Mouse (Mus musculus): ENCODE data around the gene Atp13a4. TPM values are rescaled to one million over a fixed set of nuclear protein-coding genes. Genes with fewer than 3 reads are reported as not detected.

The Atp13a4 gene
- polyA plus RNA-seq, 1 experiment from 2014 or later: not detected

DNA sequence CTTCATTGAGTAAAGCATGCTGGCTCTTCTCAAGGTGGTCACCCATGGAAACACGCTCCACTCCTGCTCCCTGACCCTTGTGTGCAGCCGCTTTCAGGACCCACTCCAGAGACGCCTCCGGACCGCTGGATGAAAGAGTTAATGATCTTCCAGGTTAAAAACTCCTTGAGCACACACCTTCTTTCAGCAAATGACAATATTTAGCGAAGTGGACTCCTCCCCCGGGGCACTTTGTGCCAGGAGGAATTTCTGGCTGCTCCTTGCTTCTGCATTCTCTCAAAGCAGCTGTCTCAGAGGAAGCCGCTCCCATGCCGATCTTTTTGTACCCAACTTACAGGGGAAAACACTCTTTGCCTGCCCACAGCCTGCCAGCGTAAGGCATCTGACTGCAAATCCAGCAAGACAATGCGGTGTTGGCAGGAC, 3.4 kb downstream of the Atp13a4 start:
- no peaks in the 10 kb centered on the region for H3K27me3 ChIP-seq (replicated peaks; ENCODE audit: control insufficient read depth, insufficient read depth, low read length)
- H3K9ac ChIP-seq (ENCODE audit: low read depth, low read length): no peak overlapping the region
- peak overlapping the region; percentile 16; the same call in 1 of the 2 replicates for H3K4me3 ChIP-seq (ENCODE audit: low read length)
- no peak overlapping the region for H3K27ac ChIP-seq (ENCODE audit: low read length)
- H3K4me1 ChIP-seq (ENCODE audit: control insufficient read depth, insufficient read depth, low read length): no peaks in the 10 kb centered on the region
- peak overlapping the region; percentile 50 for H3K4me2 ChIP-seq (ENCODE audit: low read depth, low read length)
- H3K36me3 ChIP-seq (ENCODE audit: control insufficient read depth, insufficient read depth, low read length): no peaks in the 10 kb centered on the region
- 41% methylated on average over 11 of the region's 11 CpGs for WGBS
- no peak for ATAC-seq
- no peaks in the 10 kb centered on the region for H3K9me3 ChIP-seq (ENCODE audit: control insufficient read depth, low read length)

DNA sequence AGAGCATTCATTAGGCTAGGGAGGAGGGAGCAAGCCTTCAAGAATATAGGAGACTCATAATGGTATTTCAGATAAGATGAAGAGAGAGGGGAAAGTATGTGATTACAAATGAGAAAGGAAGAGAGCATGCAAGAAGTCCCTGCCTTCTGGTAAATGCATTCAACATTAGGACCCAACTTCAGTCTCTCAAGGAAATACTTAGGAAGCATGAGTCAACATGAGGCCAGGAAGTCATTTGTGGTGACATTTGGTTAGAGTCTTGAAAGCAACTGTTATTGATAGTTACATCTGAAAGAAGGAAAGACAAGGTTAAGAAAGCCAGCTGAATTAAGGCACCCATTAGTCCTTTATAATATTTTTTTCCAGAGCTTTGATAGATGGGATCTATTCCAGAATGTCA, 4.8 kb downstream of the Atp13a4 start:
- Histone ChIP-seq H3K27ac (ENCODE audit: low read length) (no peak overlapping the region), H3K9ac (ENCODE audit: low read depth, low read length) (no peak overlapping the region), H3K9me3 (ENCODE audit: control insufficient read depth, low read length) (no peaks in the 10 kb centered on the region), H3K4me3 (ENCODE audit: low read length) (no peak overlapping the region), H3K4me1 (ENCODE audit: control insufficient read depth, insufficient read depth, low read length) (no peaks in the 10 kb centered on the region), H3K36me3 (ENCODE audit: control insufficient read depth, insufficient read depth, low read length) (no peaks in the 10 kb centered on the region), H3K27me3 (replicated peaks; ENCODE audit: control insufficient read depth, insufficient read depth, low read length) (no peaks in the 10 kb centered on the region), H3K4me2 (ENCODE audit: low read depth, low read length) (no peak overlapping the region)
- no peak for ATAC-seq

DNA sequence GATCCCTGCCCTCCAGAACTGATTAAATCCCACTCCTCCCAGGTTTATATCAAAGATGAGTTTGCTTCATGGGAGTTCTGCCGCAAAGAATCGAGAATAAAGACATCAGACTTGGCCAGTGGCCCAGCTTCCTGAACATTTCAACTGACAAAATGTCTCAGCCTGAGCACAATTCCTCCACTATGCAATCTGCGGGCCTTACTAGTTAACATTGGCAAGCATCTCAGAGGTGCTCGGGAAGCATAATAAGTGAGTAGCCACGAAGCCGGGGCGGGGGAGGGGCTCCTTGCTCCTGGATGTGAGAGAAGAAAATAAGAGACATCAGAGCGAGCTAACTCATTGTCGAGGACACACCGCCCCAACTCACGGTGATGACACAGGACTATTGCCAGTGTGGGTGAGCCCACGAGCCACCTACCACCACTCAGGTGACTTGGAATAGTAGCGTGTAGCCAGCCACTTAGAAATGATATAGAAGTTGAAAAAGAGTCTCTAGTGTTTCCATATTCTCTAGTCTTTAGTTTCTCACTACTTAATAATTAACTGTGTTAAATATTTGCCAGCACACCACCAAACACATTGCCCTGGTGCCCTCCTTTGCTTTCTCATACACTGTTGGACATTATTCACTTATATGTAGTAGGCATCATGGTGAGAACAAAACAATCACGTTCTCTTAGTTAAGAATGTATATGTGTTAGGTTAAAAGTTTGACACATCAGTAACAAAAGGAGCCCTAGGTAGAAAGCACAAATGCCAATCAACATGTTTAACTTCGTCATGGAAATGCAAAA, 8.1 kb downstream of the Atp13a4 start:
- Histone ChIP-seq H3K27me3 (replicated peaks; ENCODE audit: control insufficient read depth, insufficient read depth, low read length) (no peaks in the 10 kb centered on the region), H3K9me3 (ENCODE audit: control insufficient read depth, low read length) (no peaks in the 10 kb centered on the region), H3K4me1 (ENCODE audit: control insufficient read depth, insufficient read depth, low read length) (no peaks in the 10 kb centered on the region), H3K4me3 (ENCODE audit: low read length) (no peak overlapping the region), H3K9ac (ENCODE audit: low read depth, low read length) (no peak overlapping the region), H3K27ac (ENCODE audit: low read length) (no peak overlapping the region), H3K4me2 (ENCODE audit: low read depth, low read length) (no peak overlapping the region), H3K36me3 (ENCODE audit: control insufficient read depth, insufficient read depth, low read length) (no peaks in the 10 kb centered on the region)
- 70% methylated on average over 15 of the region's 15 CpGs for WGBS
- no peak for ATAC-seq

DNA sequence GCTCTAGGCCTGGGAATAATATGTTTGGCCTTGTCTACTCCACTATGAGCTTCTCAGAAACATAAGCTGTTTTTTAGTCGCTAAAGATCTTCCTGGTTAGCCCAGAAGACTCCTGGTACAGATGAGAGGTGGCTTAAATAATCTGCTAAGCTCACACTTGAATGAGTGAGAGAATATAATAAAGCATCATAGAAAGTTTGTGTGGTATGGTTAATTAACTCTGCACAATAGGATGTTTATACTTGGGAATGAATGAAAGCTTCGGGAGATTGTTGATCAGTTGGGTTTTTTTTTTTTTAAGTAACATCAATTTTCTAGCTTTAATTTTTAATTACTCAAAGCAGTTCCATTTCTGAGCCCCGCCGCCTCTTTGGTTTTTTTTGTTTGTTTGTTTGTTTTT, 8.8 kb downstream of the Atp13a4 start:
- 90% methylated on average over 4 of the region's 4 CpGs for WGBS

DNA sequence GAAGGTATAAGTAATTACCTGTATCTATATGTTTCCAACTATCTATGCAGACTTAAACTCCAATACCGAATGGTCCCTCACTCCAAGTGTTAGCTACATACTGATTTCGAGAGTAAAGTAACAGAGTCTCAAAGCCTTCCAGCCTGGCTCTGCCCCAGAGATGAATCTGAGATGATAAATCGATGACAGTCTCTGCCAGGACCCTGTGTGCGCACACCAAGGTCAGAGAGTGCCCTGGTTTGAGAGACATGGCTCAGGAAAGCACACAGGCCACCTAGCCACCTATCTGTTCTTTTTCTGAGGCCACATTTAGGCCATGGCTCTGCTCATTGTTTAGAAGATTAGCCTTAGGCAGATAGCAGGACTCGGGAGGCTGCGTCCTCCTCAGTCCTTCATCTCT, 11.0 kb downstream of the Atp13a4 start:
- no peaks in the 10 kb centered on the region for H3K27me3 ChIP-seq (replicated peaks; ENCODE audit: control insufficient read depth, insufficient read depth, low read length)
- no peaks in the 10 kb centered on the region for H3K4me1 ChIP-seq (ENCODE audit: control insufficient read depth, insufficient read depth, low read length)
- WGBS: 62% methylated on average over 6 of the region's 6 CpGs
- no peak overlapping the region for H3K27ac ChIP-seq (ENCODE audit: low read length)
- H3K4me3 ChIP-seq (ENCODE audit: low read length): no peak overlapping the region
- H3K9me3 ChIP-seq (ENCODE audit: control insufficient read depth, low read length): no peaks in the 10 kb centered on the region
- no peak overlapping the region for H3K9ac ChIP-seq (ENCODE audit: low read depth, low read length)
- H3K4me2 ChIP-seq (ENCODE audit: low read depth, low read length): no peak overlapping the region
- H3K36me3 ChIP-seq (ENCODE audit: control insufficient read depth, insufficient read depth, low read length): no peaks in the 10 kb centered on the region
- ATAC-seq: no peak

More for the DNA sequence above, 8.8 kb downstream of the Atp13a4 start:
- H3K27me3 ChIP-seq (replicated peaks; ENCODE audit: control insufficient read depth, insufficient read depth, low read length): no peaks in the 10 kb centered on the region
- no peak overlapping the region for H3K27ac ChIP-seq (ENCODE audit: low read length)
- H3K9me3 ChIP-seq (ENCODE audit: control insufficient read depth, low read length): no peaks in the 10 kb centered on the region
- ATAC-seq: no peak
- no peak overlapping the region for H3K9ac ChIP-seq (ENCODE audit: low read depth, low read length)
- no peaks in the 10 kb centered on the region for H3K36me3 ChIP-seq (ENCODE audit: control insufficient read depth, insufficient read depth, low read length)
- no peak overlapping the region for H3K4me2 ChIP-seq (ENCODE audit: low read depth, low read length)
- H3K4me3 ChIP-seq (ENCODE audit: low read length): no peak overlapping the region
- H3K4me1 ChIP-seq (ENCODE audit: control insufficient read depth, insufficient read depth, low read length): no peaks in the 10 kb centered on the region

DNA sequence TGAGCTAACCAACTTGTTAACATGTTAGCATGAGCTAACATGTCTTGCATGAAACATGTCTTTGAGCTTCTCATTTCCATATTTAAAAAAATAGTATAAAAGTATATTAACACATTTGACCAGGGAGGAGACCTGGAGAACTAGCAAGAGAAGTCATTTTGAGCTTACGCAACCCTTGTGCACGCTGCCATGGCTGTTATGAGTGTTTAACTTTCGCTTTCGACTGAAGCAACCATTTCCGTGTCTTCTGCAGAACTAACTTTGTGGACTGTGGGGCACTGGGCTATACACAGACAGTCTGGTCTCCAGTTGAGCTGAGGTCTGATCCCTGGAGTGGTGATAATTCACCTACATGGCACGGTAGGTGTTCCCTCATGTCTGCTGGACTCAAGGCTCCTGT, 17.6 kb downstream of the Atp13a4 start:
- Histone ChIP-seq H3K9me3 (ENCODE audit: control insufficient read depth, low read length) (no peaks in the 10 kb centered on the region), H3K36me3 (ENCODE audit: control insufficient read depth, insufficient read depth, low read length) (no peaks in the 10 kb centered on the region), H3K27ac (ENCODE audit: low read length) (no peak overlapping the region), H3K27me3 (replicated peaks; ENCODE audit: control insufficient read depth, insufficient read depth, low read length) (no peaks in the 10 kb centered on the region), H3K9ac (ENCODE audit: low read depth, low read length) (no peak overlapping the region), H3K4me3 (ENCODE audit: low read length) (no peak overlapping the region), H3K4me1 (ENCODE audit: control insufficient read depth, insufficient read depth, low read length) (no peaks in the 10 kb centered on the region), H3K4me2 (ENCODE audit: low read depth, low read length) (no peak overlapping the region)
- 78% methylated on average over 6 of the region's 6 CpGs for WGBS
- ATAC-seq: no peak

DNA sequence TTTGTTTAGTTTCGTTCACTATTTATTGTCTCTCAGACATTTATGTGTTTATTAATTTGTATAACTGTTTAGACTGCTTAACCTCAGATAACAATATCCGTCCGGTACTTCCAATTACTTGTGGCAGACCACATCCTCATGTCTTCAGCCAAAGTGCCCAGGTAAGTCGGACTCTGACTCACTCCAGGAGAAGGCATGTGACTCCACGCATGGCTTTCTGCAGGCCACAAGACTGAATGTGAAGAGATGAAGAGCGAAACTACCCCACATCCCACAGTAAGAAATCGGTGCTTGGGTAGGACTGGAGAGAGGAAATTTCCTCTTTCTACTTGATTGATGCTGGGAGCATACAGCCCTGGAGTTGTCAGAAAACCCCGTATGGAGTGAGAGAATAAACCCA, 18.1 kb downstream of the Atp13a4 start:
- no peak overlapping the region for H3K9ac ChIP-seq (ENCODE audit: low read depth, low read length)
- no peak overlapping the region for H3K4me3 ChIP-seq (ENCODE audit: low read length)
- no peak for ATAC-seq
- no peak overlapping the region for H3K4me2 ChIP-seq (ENCODE audit: low read depth, low read length)
- WGBS: 74% methylated on average over 8 of the region's 8 CpGs
- no peaks in the 10 kb centered on the region for H3K36me3 ChIP-seq (ENCODE audit: control insufficient read depth, insufficient read depth, low read length)
- no peak overlapping the region for H3K27ac ChIP-seq (ENCODE audit: low read length)
- H3K4me1 ChIP-seq (ENCODE audit: control insufficient read depth, insufficient read depth, low read length): no peaks in the 10 kb centered on the region
- H3K9me3 ChIP-seq (ENCODE audit: control insufficient read depth, low read length): no peaks in the 10 kb centered on the region
- no peaks in the 10 kb centered on the region for H3K27me3 ChIP-seq (replicated peaks; ENCODE audit: control insufficient read depth, insufficient read depth, low read length)

DNA sequence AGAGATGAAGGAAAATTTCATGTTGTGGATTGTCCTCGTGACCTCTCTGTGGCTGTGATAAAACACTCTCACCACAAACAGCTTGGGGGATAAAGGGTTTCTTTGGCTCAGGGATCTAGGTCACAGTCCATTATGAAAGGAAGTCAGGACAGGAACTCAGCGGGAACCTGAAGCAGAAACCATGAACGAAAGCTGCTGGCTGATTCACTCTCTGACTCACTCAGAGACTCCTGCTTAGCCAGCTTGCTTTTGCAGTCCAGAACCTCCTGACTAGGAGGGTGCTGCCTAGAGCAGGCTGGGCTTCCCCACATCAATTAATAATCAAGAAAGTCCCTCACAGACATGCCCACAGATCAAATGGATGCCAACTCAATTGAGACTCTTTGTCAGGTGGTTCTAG, 32.2 kb downstream of the Atp13a4 start:
- H3K4me3 ChIP-seq (ENCODE audit: low read length): no peak overlapping the region
- H3K4me1 ChIP-seq (ENCODE audit: control insufficient read depth, insufficient read depth, low read length): no peaks in the 10 kb centered on the region
- WGBS: 77% methylated on average over 3 of the region's 3 CpGs
- H3K27me3 ChIP-seq (replicated peaks; ENCODE audit: control insufficient read depth, insufficient read depth, low read length): no peaks in the 10 kb centered on the region
- no peak for ATAC-seq
- no peaks in the 10 kb centered on the region for H3K36me3 ChIP-seq (ENCODE audit: control insufficient read depth, insufficient read depth, low read length)
- no peaks in the 10 kb centered on the region for H3K9me3 ChIP-seq (ENCODE audit: control insufficient read depth, low read length)
- H3K27ac ChIP-seq (ENCODE audit: low read length): no peak overlapping the region
- H3K9ac ChIP-seq (ENCODE audit: low read depth, low read length): no peak overlapping the region
- no peak overlapping the region for H3K4me2 ChIP-seq (ENCODE audit: low read depth, low read length)

DNA sequence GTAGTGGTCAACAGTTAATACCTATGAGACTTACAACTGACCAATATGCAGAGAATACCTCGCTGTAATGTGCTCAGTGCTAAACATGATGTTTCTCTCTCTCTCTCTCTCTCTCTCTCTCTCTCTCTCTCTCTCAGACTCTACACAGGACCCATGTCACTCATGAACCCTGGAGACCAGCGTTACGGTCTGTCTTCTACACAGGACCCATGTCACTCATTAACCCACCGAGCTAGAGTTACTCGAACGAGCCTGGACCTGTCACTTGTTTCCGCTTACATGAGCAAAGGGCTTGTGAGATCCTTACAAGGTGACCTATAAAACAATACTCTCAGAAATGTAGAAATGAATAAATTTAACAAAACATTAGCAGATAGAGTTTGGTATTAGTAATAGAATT, 33.9 kb downstream of the Atp13a4 start:
- H3K27me3 ChIP-seq (replicated peaks; ENCODE audit: control insufficient read depth, insufficient read depth, low read length): no peaks in the 10 kb centered on the region
- no peak overlapping the region for H3K9ac ChIP-seq (ENCODE audit: low read depth, low read length)
- no peaks in the 10 kb centered on the region for H3K9me3 ChIP-seq (ENCODE audit: control insufficient read depth, low read length)
- ATAC-seq: no peak
- no peaks in the 10 kb centered on the region for H3K36me3 ChIP-seq (ENCODE audit: control insufficient read depth, insufficient read depth, low read length)
- 75% methylated on average over 7 of the region's 7 CpGs for WGBS
- H3K4me3 ChIP-seq (ENCODE audit: low read length): no peak overlapping the region
- no peak overlapping the region for H3K4me2 ChIP-seq (ENCODE audit: low read depth, low read length)
- H3K27ac ChIP-seq (ENCODE audit: low read length): no peak overlapping the region
- H3K4me1 ChIP-seq (ENCODE audit: control insufficient read depth, insufficient read depth, low read length): no peaks in the 10 kb centered on the region

DNA sequence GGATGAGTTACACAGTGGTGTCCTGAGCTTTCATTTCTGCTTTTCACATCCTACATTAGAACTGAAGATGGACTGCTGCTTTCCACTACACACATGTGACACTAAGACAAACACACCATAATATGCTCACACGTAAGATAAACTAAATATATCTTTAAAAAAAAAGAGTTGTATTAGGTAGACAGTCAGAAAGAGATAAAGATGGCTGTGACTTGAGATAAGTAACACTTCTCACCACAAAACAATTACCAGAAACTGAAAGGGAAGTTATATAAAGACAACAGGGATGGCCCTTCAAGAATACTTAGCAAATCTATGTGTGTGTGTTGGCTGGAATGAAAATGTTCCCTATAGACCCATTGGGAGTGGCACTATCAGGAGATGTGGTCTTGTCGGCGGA, 34.8 kb downstream of the Atp13a4 start:
- H3K4me1 ChIP-seq (ENCODE audit: control insufficient read depth, insufficient read depth, low read length): no peaks in the 10 kb centered on the region
- H3K4me3 ChIP-seq (ENCODE audit: low read length): no peak overlapping the region
- no peaks in the 10 kb centered on the region for H3K9me3 ChIP-seq (ENCODE audit: control insufficient read depth, low read length)
- H3K9ac ChIP-seq (ENCODE audit: low read depth, low read length): no peak overlapping the region
- H3K27ac ChIP-seq (ENCODE audit: low read length): no peak overlapping the region
- no peaks in the 10 kb centered on the region for H3K36me3 ChIP-seq (ENCODE audit: control insufficient read depth, insufficient read depth, low read length)
- no peak for ATAC-seq
- WGBS: 86% methylated on average over 3 of the region's 3 CpGs
- no peak overlapping the region for H3K4me2 ChIP-seq (ENCODE audit: low read depth, low read length)
- no peaks in the 10 kb centered on the region for H3K27me3 ChIP-seq (replicated peaks; ENCODE audit: control insufficient read depth, insufficient read depth, low read length)
